Mouse (Mus musculus): ENCODE measurements around the gene Diexf.

The Diexf gene

GRCm38 (mm10) chr1:193085541-193086020 lies 44.5 kb downstream of the Diexf start:
- DNase-seq: no peak

DNA sequence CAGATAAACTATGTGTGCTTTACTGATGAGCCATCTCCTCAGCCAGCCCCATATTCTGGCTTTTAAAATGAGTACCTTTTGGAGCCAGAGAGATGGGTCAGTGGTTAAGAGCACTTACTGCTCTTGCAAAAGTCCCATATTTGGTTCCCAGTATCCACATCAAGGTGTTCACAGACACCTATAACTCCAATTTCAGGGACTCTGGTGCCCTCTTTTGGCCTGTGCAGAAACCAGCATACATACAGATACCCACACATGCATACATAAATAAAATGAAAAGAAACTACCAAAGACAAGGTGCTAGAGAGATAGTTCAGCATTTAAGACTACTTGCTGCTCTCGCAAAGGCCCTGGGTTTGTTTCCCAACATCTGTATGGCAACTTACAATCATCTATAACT lies 46.1 kb downstream of the Diexf start:
- no peak for DNase-seq

GRCm38 (mm10) chr1:193083051-193083450 lies 47.0 kb downstream of the Diexf start:
- DNase-seq: no peak

GRCm38 (mm10) chr1:193082311-193082921 lies 47.7 kb downstream of the Diexf start:
- no peak for DNase-seq

- DNase-seq: no peak
Measured at GRCm38 (mm10) chr1:193062618-193063017, 67.5 kb downstream of the Diexf start.

DNA sequence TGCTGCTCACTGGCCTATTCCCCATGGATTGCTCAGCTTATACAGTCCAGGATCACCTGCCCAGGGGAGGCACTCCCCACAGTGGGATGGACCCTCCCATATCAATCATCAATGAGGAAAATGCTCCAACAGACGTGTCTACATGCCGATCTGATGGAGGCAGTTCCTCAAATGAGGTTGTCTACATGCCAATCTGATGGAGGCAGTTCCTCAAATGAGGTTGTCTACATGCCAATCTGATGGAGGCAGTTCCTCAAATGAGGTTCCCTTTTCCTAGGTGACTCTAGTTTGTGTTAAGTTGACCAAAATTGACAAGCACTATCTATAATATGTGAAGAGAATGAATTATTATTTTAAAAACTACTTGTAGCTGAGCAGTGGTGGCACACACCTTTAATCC lies 69.9 kb downstream of the Diexf start:
- no peak for DNase-seq

DNA sequence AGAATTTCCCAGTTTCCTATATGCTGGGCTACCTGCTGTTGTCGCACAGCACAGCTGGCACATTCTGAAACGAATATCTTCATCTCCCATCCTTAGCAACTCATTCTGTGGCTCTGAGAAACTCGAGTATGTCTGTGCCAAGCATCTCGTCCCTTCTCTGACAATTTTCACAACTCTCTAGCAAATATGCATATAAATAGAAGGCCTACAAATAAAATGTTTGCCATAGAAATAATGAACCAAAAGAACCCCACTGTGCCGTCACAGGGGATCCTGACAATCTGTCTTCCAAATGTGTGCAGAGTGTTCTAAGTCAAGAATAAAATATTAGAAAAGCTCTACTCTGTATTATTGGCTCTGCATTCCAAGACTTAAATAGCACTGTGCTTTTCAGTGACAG lies 70.5 kb downstream of the Diexf start:
- no peak for DNase-seq

DNA sequence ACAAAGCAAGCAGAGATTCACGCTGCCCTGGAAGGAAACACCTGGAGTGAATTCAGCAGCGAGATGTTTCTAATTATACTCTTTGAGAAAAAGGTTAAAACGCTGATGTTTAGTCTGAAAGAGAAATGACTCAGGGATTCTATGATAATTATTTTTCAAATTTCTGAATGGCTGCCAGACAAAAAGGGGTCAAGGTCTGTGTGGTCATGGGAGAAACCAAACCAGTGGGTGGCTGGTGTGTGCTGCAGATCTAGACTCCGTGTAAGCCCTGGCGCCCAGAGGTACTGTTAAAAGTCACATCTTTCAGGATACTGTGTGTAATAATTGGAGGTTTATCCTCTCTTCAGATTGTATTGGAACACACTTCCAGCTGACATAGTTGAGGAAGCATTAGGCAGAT lies 75.7 kb downstream of the Diexf start:
- DNase-seq: no peak

- no peak for DNase-seq
Measured at GRCm38 (mm10) chr1:193053065-193053464, 77.0 kb downstream of the Diexf start.

DNA sequence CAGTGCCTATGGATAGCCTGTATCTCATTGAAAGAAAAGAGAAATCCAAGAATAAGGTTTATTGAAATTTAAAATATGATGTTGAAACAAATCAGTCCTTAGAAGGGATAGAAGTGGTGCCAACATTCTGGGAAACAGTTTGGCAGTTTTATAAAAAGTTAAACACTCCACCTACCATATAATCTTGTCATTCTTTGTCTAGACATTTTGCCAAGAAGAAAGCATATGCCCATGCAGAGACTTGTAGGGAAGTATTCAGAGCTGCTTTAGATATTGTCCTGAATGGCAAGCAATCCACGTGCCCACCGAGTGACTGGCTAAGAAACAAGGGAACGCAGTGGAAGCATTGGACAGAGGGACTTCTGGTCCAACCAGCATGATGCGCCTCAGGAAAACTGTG lies 82.5 kb downstream of the Diexf start:
- no peak for DNase-seq

GRCm38 (mm10) chr1:193042760-193043295 lies 87.2 kb downstream of the Diexf start:
- no peak for DNase-seq
